Mouse (Mus musculus): ENCODE measurements around the gene Dpf3.

DNA sequence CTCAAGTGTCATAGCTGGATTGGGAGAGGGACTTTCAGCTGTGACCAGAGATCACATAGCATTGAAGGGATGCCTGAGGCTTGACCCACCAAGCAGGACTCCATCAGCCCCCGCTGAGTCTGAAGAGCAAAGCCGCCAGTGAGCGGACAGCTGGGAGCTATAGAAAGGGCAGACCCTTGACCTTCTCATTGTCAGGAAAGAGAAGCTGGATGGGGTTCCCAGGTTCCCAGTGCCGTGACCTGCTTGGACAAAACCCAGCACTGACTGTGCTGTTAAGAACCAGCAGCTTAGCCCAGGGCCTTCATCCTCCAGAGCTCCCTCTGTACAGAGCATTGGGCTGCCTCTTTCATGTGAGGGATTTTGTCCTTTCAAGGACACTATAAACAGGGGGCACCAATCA, 260.5 kb downstream of the Dpf3 start:
- TF ChIP-seq CTCF (IDR thresholded peaks at IDR 0.05; ENCODE audit: extremely low read depth, insufficient read depth, low read length) (no peak), POLR2A (IDR thresholded peaks at IDR 0.05; ENCODE audit: extremely low read depth, insufficient read depth, low read length) (no peak)
